Mouse (Mus musculus): ENCODE data around the gene Chpt1. TPM values are rescaled to one million over a fixed set of nuclear protein-coding genes. Genes with fewer than 3 reads are reported as not detected.
"Not testable (repeated sequence)": the region's sequence is repeated elsewhere in the genome, so short reads cannot be mapped to it uniquely, and the experiment has no call there.

Gene Chpt1
- 13.3 to 26.4 TPM (median 15.1 TPM) in 3 replicates for total RNA-seq (2017)

DNA sequence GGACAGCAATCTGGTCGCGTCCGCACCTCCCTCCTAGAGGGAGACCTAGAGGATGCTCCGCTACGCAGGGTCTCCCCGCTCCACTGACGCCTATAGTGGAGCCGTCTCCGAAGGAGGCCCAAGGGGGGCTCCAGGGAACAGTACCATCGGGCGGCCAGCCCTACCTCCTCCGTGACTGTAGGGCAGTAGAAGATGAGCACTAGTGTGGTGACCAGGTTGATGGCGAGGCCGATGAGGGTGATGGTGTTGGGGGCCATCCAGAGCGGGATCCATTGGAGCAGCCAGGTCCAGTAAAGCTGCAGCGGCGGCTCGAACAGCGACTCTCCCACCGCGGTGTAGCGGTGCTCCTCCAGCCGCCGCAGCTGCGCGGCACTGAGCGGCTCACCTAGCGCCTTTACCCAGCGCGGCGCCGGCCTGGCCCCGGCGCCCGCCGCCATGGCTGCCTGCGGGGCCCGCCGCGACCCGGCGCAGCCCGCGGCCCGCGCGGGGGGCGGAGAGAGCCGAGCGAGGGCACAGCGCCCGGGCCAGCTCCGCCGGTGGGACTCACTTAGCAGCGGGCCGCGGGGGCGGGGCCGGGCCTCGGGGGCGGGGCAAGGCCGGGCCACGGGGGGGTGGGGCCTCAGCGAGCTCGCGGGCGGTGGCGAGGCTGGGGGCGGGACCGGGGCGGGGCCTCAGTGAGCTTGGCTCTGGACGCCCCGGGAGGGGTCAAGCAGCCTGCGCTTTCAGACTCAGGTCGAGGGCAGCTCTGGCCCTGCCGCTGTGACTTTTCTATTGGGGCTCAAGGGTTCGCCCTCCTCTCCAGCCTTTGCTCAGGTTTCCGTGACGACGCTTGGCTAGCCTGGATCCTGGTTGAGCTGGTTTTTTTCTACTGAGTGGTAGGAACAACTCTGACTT is at the start of gene Chpt1:
Chpt1 (minus strand) TSS at position 653 of the 894 bp plus-strand sequence.
- peak; percentile 62 for ATAC-seq (replicated peaks; ENCODE audit: insufficient number of reproducible peaks, low FRiP score, low TSS enrichment, poor library complexity, severe bottlenecking)

DNA sequence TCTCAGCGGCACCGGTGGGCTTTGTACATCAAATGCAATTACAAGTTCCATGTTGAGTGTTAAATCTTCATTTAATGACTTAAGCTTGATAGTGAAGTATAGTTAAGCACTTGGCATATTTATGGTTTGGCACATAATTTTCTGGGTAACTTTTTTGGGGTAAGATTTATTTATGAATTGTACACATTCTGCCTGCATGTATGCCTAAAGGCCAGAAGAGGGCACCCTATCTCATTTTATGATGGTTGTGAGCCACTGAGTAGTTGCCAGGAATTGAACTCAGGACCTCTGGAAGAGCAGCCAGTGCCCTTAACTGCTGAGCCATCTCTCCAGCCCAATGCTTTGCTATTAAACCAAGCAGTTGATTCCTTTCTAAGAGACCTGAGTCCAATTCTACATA is 48.9 kb upstream of the Chpt1 start:
- no peak for ATAC-seq (replicated peaks; ENCODE audit: insufficient number of reproducible peaks, low FRiP score, low TSS enrichment, poor library complexity, severe bottlenecking)

DNA sequence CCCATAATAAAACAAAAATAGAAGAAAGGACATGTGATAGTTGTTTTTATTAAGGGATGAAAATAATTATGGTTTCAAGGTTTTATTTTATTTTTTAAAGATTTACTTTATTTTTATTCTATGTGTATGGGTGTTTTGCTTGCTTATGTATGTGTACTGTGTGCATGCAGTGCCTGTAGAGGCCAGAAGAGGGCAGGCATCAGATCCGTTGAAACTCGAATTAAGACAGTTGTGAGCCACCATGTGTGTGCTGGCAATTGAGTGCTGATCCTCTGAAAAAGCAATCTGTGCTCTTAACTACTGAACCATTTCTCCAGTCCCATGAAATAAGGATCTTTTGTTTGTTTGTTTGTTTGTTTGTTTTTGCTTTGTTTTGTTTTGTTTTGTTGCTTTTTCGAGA is 46.4 kb upstream of the Chpt1 start:
- no peak for ATAC-seq (replicated peaks; ENCODE audit: insufficient number of reproducible peaks, low FRiP score, low TSS enrichment, poor library complexity, severe bottlenecking)

DNA sequence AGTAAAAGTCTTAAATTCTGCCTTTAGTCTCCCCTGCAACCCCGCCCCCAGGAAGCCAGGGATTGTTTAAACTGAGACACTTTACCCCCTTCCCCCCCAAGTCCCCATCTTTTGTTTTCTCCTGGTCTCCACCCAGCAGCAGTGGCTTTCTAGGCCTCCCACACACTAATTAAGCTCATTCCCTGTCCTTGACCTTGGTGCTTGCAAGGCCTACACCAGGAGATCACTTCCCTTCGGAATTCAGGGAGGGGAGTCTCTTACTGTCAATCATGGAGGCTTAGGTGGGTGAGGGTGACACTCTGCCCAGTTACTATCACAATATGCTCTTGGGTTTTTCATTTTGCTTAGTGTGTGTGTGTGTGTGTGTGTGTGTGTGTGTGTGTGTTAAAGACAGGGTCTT is 43.8 kb upstream of the Chpt1 start:
- no peak for ATAC-seq (replicated peaks; ENCODE audit: insufficient number of reproducible peaks, low FRiP score, low TSS enrichment, poor library complexity, severe bottlenecking)

DNA sequence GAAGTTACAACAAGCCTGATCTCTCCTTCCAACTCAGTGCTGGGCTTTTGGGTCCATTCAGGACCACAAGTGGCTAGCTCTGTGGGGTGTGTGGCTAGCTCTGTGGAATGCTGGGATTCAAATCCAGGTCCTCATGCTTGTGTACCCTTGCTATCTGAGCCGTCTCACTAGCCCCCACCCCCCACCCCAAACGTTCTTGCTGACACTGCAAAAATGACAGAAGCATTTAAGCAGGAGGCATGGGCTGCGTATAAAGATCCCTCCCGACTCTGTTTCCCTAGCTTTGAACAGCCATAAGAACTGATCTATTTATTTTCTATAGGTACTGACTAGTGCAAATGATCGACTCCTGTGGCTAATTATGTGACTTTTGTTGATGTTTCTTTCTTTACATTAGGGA is 26.8 kb upstream of the Chpt1 start:
- no peak for ATAC-seq (replicated peaks; ENCODE audit: insufficient number of reproducible peaks, low FRiP score, low TSS enrichment, poor library complexity, severe bottlenecking)

DNA sequence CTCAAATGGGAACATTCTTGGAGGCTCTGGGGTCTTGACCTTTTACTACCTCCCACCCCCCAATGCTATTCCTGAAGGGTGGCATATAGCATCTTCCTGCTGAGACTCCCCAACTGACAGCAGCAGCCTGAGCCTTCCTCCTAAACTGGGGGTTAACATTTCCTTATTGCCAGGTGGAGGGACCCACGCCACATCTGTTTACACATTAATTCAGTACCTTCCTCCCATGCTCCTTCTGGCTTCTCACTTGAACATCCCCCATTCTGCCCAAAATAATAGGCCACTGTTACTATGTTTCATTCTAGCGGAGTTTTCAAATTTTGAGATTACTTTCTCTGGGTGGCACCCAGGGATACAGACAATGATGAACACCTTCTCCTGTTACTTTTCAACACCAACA is 20.1 kb upstream of the Chpt1 start:
- ATAC-seq (replicated peaks; ENCODE audit: insufficient number of reproducible peaks, low FRiP score, low TSS enrichment, poor library complexity, severe bottlenecking), result no peak

DNA sequence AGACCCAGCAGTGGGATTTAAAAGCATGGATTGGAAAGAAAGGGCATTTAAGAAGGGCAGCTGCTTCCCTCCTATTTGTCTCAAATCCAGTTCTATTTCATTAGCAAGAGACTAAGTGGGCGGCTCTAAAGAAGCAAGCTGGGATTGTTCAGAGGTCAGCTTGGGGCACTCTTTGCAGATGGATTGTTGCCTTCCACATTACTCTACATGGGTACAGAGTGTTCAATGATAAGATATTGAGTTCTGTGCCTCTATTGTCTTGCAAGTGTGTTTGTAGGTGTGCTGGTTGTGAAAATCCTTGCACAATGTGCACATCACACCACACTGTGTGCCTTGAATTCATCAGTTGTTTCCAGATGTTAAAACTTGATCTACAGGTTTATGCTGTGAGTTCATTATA is 19.3 kb upstream of the Chpt1 start:
- ATAC-seq (replicated peaks; ENCODE audit: insufficient number of reproducible peaks, low FRiP score, low TSS enrichment, poor library complexity, severe bottlenecking), result no peak

DNA sequence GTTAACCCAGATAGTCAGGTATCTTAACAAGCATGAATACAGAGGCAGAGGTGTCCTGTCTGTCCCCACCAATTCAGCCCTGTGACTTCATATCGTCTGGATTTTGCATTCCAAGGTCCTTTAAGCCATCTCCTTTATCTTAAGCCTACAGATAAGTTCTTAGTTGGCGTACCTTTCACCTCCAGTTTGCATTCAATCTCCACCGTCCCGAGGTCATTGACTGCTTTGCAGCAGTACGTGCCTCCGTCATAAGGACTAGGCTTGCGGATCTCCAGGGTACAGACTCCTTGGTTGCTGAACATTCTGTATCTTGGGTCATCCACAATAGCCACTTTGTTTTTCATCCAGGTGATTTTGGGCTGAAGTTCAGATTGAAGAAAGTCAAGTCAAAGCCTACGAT is 18.9 kb upstream of the Chpt1 start:
- no peak for ATAC-seq (replicated peaks; ENCODE audit: insufficient number of reproducible peaks, low FRiP score, low TSS enrichment, poor library complexity, severe bottlenecking)

DNA sequence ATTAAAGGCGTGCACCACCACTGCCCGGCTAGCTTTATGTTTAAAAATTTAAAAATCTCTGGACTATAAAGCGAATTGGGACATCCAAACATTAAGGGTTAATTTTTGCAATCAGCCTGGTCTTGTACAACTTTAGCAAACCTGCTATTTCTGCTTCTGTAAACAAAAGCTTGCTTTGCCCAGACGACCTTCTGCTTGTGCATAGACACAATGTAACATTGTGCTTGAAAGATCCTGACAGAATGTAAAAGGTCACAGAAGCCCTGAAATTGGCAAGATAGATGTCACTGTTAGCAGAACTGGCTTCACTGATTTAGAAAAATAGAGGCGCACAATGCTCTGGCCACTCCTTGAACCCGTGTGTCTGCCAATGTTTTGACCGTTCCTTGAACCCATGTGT is 11.2 kb upstream of the Chpt1 start:
- ATAC-seq (replicated peaks; ENCODE audit: insufficient number of reproducible peaks, low FRiP score, low TSS enrichment, poor library complexity, severe bottlenecking), result not testable (repeated sequence)

DNA sequence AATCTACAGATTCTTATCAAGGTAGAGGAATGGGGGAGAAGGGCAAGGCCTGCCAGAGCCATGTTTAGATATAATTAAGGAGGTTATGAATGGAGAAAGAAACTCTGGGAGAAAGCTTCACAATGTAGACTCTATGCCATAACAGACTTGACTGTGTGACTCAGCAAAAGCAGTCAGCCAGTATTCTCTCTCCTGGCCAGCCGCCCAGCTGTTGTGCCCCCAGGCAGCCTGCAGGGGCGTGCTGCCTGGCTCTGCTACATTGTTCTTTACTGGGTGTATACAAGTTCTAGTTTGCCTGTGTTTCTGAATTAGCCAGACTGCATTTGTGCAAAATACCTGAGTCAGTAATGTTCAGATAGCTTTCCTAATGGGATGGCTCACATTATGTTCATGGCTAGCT is 10.6 kb upstream of the Chpt1 start:
- ATAC-seq (replicated peaks; ENCODE audit: insufficient number of reproducible peaks, low FRiP score, low TSS enrichment, poor library complexity, severe bottlenecking), result no peak; the same call in 1 of the 2 replicates

DNA sequence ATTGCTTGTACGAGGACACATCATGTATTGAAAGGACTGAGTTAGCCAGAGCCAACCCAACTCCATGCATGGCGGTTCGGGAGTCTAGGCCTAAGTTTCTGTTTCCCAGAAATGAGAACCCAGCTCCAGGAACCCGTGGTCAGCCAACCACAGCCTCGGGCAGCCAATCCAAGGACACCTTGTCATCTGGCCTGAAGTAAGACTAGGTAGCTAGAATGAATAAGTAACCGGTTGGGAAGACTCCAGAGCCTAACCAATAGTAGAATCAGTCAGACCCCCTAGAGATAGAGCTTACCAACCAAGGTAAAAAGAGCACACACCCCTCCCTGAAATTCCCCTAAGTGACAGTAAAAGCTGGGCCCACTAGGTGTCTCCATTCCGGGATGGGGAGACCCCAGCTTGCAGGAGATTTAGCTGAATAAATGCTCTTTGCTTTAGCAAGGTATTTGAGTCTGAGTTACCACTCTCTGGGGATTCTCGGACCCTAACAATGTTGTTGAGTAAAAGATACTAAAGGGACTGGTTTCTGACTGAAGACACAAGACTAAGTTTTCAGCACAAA is 9.8 kb upstream of the Chpt1 start:
- ATAC-seq (replicated peaks; ENCODE audit: insufficient number of reproducible peaks, low FRiP score, low TSS enrichment, poor library complexity, severe bottlenecking), result no peak

DNA sequence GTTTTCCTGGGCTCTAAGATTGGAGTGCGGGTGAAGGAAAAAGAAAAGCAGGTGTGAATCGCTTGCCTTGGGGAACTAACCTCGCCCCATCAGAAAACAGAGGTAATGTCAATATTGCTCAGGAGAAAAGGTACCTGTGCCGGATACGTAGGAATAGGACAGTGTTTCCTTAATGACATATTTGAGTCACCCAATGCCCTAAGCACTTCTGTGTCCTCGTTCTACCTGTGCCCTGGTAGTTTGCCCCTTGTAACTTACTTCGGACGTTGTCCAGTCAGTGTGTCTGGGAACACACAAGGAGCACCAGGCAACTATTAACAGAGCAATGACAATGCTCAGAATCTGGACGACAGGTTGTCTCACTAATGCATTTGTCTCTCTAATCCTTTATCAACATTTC is 7.5 kb upstream of the Chpt1 start:
- no peak for ATAC-seq (replicated peaks; ENCODE audit: insufficient number of reproducible peaks, low FRiP score, low TSS enrichment, poor library complexity, severe bottlenecking)

DNA sequence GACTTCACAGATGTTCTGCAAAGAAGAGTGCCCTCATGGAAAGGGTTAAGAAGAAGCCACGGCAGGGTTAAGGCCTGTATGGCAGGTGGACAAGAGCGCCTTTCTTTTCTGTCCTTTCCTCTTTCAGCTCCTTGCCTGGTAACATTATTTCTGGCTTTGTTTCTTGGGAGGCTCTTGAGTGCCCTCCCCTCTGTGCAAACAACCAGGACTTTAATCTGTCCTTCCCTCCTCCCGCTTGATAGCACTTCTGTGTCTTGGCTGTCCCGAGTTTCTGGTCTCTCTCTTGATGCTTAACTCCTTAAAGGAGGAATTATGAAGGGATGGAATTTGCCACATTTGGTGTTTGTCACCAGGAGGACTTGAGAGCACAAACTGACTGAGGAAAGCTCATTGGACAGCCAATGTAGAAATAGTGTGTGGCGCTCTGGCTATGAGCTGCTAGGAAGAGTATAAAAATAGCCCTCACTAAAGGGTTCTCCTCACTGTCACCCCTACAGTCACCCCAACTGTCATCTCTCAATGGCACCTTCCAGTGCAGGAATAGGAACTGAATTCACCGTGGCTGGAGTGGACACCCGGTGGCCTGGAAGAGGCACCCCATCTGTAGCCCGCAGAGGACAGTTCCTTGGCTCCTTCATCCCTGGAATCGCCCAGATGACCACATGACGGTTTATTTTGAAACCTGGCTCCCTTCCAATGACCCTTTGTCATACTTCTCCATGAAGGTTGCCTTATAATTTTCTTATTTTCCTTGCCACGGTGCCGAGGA is 6.8 kb upstream of the Chpt1 start:
- no peak for ATAC-seq (replicated peaks; ENCODE audit: insufficient number of reproducible peaks, low FRiP score, low TSS enrichment, poor library complexity, severe bottlenecking)

DNA sequence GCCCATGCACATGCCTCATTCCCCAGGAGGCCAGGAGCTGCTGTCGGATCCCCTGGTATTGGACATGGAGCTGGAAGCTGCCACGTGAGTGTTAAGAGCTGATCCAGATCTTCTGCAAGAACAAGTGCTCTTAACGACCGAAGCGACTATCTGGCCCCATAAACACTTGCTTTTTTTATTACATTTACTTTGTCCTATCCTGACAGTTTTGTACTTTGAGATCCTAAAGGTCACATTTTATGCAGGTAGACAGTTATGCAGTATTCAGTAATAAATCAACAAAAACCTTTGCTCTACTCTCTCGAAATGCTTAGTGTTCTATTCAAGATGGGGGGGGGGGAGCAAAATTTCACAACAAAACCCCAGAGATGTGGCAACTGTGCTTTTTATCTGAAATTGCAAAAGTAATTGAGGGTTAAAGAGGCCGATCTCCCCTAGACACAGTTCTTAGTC is 3.8 kb upstream of the Chpt1 start:
- no peak for ATAC-seq (replicated peaks; ENCODE audit: insufficient number of reproducible peaks, low FRiP score, low TSS enrichment, poor library complexity, severe bottlenecking)

DNA sequence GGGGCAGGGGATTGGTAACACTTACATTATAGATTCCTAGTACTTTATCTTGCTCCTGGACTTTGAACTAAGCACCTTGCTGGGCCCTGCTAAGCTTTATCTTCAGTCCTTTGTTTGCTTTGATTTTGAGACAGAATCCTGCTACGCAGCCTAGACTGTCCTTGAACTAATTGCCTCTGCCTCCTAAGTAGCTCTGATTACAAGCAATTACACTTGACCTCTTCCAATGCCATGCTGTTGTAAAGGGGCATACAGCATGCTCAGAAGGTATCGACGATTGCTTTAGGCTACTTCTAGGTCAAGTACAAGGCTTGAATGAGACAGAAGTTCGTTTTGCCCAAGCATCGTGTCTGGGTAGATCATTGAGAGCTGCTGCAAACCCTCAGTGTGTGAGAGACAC is 1.4 kb upstream of the Chpt1 start:
- ATAC-seq (replicated peaks; ENCODE audit: insufficient number of reproducible peaks, low FRiP score, low TSS enrichment, poor library complexity, severe bottlenecking), result no peak

DNA sequence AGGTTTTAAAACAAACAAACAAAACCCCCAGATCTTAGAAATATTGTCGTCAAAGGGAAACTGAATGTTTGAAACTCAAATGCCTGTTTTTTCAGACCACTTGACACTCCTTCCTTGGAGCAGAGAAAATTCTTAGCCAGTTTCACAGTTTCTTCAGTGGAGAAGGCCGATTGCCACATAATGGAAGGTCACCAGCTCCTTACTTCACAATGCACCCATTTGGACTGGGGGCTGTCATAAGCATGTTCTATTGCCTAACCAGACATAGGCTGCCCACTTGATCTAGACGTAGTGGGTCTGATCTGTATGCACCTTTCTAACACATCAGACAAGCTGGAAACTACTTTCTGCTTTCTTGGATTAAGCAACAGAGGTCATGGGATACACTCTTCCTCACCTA is 608 bp upstream of the Chpt1 start:
- ATAC-seq (replicated peaks; ENCODE audit: insufficient number of reproducible peaks, low FRiP score, low TSS enrichment, poor library complexity, severe bottlenecking), result no peak

DNA sequence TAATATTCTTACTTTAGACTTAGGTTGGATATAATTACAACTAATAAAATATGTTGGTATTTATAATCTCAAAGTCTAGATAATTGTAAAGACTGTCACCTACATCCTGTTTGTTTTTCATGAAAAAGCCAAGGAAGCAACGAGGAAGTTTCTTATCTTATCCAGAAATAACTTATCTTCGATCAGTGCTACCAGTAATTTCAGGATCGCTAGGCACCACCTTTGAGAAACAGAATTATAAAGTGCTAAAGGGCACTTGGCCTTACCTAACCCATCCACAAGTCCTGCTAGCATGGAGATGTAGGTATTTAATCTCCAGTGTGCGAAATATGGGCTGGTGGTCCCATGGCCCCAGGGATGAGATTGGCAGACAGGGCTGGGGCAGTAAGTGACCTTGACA is 954 bp downstream of the Chpt1 start:
- no peak; the same call in 1 of the 2 replicates for ATAC-seq (replicated peaks; ENCODE audit: insufficient number of reproducible peaks, low FRiP score, low TSS enrichment, poor library complexity, severe bottlenecking)

DNA sequence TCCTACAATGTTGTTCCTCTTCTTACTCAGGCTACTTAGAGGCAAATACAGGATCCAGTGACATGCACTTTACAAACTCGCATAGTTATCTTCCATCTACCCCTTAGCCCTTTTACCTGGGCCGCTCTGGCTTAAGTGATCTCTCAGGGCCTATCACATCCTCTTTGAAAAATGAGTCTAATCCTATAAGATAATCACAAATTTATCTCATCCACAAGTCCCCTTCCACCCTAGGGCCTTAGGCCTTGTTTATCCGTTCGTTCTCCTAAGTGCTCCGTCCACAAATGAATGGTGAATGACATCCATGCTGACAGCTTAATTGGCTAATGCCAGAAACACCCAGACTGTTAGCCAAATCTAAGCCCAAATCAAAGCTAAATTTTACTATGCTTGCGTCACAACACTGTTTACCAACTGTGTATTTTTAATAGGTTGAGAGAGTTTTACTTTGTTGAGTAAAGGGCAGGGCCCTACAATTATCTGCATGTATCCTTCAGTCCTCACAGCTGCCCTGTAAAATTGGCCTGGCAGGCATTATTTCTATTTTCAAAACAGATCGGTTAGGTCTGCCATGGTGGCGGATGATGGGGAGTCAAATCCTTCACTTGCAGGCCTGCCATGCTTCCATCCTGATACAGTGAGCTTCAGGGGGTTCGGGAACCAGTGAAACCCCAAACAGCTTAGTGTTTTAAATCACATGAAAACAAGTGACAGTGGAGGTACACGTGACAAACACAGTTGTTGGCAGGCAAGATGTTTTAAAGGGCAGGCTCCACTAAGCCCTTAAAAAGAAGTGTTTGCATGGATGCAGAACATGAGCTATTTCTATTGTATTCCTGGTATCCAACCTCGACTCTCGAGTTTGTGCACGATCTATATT is 1.7 kb downstream of the Chpt1 start:
- no peak for ATAC-seq (replicated peaks; ENCODE audit: insufficient number of reproducible peaks, low FRiP score, low TSS enrichment, poor library complexity, severe bottlenecking)

DNA sequence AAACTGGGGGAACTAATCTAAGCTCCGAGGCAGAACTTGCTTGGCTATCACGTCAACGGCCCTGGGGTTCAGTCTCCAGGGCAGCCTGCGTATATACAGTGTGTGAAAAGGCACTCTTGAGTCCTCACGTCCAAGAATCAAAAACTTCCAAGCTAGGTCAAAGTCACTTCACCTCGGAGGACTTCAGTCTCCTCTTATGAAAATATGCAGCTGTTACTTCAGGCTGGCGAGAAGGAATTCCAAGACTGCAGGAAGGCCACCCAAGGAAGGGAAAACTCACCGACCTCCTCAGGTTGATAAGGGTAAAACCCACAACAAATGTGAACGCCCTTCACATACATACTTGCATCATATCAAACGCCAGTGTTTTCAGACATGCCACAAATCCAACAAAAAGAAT is 2.5 kb downstream of the Chpt1 start:
- no peak for ATAC-seq (replicated peaks; ENCODE audit: insufficient number of reproducible peaks, low FRiP score, low TSS enrichment, poor library complexity, severe bottlenecking)
